Mouse (Mus musculus): ENCODE data around the gene Dis3l2.

The Dis3l2 gene

DNA sequence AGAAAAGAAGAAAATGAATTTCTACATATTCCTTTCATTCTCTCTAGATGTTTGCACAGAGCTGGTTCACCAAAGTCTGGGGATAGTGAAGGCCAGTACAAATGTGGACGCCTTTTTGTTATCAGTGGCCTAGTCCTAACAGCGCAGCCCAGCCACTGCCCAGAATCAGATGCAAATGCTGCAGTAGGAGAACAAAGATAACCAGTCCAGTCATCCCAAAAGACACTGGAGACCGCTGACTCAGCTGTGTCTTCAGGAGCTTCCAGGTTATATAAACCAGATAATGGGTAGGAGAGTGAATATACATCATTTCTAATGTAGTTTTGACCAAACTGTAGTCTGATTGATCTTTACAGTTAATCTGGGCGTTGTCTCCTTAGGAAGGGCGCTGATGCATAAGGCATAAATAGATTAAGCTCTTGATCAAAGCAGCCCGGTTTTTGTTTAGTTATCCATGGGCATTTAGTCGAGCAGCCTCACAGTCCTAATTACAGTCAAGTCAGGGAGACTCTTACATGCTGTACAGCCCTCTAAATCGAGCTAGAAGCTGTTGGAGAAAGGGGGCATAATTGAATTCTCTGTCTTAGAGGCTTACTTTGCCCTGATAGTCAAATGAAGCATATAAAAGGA, 212.9 kb downstream of the Dis3l2 start:
- DNase-seq (ENCODE audit: low spot score), result no peak

DNA sequence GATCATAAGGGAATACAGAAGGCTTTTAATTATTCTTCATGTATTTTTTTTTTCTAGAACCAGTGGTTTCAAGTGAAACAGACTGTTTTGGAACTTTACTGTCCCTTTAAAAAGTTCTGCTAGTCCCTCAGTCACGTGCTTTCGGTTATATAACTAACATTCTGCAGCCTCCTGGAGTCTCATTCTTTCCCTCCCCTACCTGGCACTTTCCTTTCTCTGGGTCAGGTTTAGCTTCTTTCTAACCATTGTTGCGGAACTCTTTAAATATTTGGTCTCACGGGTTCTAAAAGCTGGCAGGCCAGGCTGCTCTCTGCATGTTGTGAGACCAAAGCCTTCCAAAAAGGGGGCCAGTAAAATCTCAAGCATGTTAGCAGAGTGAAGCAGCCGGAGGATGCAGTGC, 222.2 kb downstream of the Dis3l2 start:
- DNase-seq (ENCODE audit: low spot score), result peak; percentile 51

DNA sequence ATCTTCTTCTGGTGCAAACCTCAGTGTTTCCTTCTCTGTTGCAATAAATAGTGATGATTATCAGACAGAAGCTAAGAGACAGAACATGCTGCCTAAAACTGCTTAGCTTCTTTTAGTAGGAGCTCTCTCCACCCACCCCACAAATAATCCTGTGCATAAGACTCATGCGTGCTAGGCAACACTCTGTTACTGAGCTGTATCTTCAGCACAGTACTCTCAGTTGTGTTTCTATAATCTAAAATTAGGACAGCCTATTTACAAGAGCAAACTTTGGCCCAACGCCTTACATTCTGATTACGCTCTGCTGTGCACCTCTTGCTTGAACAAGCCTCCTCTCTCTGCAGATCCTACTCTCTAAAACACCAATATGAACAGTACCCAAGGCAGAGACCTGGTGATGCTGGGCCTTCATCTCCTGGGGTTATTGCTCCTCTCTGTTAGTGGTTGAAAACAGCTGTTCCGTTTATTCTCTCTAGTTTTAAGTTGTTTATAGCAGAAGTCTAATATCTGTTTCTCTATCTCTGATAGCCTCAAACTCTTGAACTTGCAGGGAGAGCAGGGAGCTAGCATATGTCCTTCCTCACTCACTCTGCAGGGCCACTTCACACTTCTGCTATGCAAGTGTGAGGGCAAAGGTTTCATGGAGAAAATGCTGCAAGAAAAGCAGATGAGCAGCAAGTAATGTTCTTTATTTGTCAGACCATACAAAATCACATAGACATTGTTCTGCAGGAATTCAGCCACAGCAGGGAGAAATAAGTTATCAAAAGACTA, 228.2 kb downstream of the Dis3l2 start:
- DNase-seq (ENCODE audit: low spot score), result no peak

DNA sequence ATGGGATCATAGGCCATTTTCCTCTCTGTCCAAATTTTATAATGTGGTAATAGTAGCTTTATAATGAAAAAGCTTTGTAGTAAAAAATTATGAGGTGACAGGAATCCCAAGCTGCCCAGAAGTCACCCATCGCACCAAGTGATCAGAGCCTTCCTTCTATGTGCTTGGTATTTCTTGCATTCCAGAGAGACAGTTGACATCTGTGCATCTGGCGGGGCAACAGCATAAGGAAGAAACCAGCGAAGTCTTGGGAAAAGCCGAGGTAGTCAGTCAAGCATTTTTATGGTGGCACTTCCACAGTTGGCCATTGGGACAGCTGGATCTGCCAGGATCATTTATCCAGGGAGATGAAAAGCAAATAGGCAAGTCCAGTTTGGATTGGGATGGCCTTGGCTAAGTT, 229.2 kb downstream of the Dis3l2 start:
- no peak for DNase-seq (ENCODE audit: low spot score)

DNA sequence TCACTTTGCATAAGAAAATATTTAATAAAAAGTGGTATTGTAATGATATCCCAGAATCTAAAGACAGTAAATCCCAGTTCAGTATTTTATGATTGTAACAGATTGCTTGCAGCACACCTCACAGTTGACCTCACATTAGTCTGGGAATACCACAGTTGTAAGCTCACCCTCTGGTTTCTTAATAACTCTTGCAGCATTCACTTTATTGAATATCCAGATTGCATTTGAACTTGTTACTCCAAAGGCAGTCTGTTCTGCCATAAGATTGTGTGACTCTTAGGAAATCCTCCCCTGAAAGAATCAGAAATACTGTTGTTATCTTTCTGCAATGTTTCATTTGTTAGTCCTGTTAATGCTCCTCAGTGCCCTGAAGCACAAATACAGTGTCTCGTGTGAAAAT, 230.0 kb downstream of the Dis3l2 start:
- DNase-seq (ENCODE audit: low spot score), result no peak

DNA sequence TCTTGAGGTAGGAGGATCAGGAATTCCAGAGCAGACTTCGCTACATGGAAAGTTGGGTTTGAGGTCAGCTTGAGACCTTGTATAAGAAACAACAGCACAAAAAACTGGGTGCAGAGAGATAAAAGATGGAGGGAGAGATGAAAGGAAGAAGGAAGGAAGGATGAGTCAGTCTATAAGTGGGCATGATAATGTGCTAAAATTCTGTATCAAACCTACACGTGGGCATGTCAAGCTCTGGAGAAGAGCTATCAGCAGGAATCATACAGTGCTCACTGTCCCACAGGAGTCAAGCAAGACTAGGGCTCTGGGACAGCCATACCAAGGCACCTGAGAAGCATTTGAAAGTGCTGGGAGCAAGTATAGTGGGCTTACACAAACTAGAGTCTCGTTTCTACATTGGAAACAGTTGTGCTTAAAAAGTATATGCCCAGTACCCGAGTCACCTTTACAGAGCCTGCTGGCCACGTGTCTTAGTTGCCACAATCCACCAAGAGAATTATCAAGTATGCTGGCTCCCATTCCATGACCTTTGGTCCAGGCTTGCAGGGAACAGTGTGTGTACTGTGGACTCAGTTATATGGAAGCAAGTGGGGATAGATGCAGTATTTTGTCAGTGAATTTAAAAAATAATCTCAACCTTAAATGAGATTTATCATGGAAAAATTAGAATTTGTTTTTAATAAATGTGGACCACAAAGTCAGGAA, 248.0 kb downstream of the Dis3l2 start:
- no peak for DNase-seq (ENCODE audit: low spot score)

DNA sequence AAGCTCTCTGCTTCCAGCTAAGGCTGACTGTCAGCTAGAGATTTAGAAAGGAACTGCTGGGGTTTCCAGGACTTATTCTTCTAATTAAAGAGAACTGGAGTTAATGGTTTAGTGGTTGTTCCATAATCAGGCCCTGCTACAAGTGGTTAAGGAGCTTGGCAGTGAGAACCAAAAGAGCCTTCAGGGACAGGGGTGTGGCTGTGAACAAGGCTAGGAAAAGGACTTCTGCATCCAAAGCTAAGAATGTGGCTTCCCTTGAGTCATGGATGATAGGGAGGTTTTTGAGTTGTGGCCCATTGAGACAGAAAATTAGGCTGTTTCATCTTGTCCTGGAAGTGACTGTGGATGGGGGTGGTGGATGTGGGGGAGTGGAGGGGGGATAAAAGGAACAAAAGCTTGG, 252.2 kb downstream of the Dis3l2 start:
- DNase-seq (ENCODE audit: low spot score), result no peak

DNA sequence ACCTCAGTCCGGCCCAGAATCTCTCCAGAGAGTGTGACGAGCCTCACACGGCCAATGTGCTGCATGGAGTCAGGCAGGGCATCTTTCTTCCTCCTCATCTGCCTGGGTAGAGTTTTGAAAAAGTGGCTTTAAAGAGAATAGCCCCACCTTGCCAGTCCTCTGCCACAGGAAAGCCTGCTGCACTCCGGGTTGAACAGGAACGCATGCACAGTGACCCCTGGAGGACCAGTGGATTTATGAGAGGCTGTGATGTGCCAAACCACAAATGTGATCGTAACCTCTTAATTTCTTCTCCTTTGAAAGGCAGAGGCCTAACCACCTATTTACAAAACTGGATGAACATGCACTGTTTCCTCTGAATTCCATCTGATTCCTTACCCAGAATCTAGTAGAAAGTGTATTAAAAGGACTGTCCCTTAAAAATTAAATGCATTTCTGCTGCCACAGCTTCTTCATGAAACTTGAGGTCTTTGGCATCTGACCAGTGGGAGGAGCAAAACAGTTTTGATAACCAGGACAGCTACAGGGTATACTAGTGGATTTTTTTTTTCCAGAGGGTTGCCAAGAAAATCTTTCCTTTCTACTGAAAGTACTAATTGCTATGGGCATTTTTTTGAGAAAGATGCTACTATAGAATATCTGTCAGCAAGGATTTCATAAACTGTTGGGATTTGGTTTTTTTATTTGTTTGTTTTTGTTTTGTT, 264.8 kb downstream of the Dis3l2 start:
- DNase-seq (ENCODE audit: low spot score), result peak; percentile 41

DNA sequence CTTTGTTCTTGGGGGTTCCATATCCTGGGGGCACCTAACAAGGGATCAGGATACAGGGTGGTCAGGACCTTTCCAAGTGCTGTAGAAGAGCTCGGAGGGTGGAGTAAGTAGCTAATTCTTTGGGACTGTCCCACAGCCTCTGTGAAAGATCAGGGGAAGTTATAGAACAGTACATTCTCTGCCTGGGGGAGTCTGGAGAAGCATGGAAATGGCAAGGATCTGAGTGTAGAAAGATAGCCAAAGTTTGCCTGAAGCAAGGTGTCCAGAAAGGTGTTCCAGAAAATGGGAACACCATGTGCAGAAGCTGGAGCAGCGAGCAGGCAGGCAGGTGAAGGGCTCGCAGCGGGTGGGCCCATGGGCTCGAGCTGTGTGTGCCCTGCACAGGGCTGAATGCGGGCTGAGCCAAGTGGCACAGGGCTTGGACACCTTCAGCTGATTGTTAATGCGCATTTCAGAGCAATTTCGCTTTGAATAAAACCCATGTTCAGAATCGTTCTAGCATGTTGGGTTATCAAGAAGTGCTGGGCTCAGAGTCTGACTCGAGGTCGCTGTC, 265.6 kb downstream of the Dis3l2 start:
- no peak for DNase-seq (ENCODE audit: low spot score)

DNA sequence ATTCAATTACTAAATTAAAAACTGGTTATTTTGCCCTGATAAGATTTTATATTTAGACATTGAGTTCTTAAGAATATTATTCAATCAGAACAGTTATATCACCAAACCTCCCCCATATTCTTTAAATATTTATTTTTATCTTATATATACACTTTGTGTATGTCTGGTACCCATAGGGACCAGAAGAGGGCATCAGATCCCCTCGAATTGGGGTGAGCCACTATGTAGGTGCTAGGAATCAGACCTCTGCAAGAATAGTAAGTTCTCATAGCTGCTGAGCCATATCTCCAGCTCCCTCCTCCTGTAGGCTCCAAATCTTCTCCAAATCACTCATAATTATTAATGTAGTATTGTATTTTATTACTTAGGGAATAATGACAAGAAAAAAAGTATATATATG, 269.1 kb downstream of the Dis3l2 start:
- DNase-seq (ENCODE audit: low spot score), result no peak

DNA sequence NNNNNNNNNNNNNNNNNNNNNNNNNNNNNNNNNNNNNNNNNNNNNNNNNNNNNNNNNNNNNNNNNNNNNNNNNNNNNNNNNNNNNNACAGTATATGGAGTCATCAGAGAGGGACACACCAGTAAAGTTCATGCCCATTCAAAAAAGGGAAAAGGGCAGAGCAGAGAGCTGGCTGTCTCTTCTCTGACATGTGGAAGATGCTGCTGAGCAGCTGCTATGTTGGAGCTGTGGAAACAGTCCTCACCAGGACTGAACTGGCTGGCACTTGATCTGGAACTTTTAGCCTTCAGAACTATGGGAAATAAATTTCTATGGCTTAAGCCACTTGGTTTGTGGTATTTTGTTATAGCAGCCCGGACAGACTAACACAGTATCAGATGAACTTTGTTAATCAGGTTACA, 273.4 kb downstream of the Dis3l2 start:
- DNase-seq (ENCODE audit: low spot score), result no peak

DNA sequence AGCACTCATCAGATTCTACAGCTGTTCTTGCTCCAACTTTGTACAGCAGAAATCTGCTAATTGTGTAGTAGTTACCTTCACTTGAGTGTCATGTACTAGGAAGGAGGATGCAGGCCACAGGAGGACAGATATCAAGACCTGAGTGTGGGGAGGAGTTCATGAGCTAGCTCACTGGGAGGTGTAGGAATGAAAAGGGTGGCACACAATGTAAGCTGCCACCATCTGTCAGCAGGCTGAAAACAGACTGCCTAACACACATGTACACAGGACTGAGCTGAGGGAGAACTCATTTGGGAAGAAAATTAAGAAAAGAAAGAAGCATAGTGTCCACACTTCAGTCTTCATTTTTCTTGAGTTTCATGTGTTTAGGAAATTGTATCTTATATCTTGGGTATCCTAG, 282.8 kb downstream of the Dis3l2 start:
- DNase-seq (ENCODE audit: low spot score), result no peak

DNA sequence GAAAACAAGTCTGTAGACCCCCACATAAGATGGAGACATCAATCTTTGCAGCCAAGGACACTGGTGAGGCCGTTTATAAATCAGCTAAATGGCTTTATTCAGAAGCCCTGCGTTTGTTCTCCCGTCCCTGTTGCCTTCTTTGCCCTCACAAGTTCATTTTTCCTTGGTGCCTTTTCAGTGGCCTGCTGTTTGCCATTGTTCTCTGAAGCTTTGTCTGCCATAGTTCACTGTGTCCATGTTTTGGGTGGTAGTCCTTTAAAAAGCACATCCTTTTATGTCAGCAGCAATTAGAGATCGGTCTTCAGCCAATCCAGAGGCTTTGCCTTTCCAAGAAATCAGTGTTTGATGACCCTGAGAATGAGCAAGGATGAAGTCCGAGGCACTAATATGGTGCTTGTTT, 289.2 kb downstream of the Dis3l2 start:
- DNase-seq (ENCODE audit: low spot score), result no peak

DNA sequence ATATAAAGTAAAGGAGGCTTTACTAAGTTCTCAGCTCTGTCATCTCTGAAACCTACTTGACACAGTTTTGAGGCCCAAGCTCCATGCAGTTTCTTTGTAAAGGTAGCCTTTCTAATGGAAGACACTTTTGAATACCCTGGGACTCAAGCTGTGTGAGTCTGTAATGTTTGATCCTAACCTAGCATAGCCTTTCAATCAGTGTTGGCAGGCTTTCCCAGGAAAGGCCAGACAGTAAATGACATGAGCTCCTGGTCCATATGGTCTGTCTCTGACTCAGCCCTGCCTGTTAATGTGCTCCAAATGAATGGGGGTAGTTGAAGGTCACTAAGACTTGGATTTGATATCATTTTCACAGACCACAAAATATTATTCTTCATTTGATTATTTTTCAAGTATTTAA, 290.4 kb downstream of the Dis3l2 start:
- DNase-seq (ENCODE audit: low spot score), result no peak

DNA sequence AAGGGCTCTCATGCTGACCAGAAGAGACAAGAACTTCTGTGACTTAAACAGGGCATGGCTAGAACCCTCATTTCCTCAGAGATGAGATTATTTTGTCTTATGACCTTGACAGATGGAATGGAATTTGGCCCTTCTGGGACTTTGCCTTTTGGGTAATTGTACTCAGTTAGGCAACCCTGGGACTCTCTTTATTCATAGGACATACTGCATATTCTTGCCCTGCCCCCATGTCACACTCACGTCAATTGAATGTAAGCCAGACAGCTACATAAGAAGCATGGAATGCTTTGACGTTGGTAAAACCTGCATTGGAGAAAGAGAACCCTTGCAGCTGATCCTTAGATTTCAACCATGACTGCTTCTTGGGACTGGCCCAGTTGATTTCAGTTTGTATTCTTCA, 294.4 kb downstream of the Dis3l2 start:
- DNase-seq (ENCODE audit: low spot score), result no peak

DNA sequence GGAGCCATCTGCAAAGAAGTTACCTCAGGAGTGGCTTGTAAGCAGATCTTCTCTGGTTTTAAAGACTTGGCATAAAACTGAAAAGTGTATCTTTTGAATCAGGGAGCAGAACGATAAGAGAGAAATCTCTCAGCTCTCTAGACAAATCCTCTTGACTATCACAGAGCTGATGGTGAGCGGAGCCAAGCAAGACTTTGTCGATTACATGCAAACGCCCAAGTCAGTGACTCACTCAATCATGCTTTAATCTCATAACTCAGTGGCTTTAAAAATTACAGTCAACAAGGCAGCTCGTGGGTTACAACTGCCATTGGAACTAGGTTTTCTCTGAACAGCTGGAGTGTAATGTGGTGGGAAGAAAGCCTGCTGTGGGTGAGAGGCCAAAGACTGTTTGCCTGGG, 297.8 kb downstream of the Dis3l2 start:
- DNase-seq (ENCODE audit: low spot score), result no peak

DNA sequence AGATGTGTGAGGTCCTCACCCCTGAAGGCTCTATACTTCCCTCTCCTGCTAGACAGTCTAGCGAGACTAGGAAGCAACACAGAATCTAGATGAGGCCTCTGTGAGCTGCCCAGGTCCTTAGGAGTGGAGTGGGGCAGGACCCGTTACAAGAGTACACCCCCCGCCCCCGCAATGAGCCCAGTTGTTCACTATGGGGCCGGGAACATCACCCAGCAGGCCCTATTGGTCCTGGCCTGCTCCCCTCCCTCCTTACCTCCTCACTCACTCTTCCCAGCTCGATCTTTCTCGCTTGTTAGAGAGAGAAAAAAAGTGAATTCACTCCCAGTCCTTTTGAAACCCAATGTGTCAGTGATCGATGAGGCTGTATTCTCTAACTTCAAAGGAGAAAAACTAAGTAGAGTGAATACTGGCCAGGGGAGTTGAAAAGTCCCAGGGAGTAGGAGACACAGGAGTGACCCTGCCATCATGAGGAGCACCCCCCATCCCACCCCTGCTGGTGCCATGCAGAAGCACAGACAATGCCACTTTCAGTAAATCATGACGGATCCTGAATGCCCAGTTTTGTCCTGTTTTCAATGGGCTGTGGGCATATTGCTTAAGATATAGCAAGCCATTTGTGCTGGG, 299.0 kb downstream of the Dis3l2 start:
- DNase-seq (ENCODE audit: low spot score), result no peak

DNA sequence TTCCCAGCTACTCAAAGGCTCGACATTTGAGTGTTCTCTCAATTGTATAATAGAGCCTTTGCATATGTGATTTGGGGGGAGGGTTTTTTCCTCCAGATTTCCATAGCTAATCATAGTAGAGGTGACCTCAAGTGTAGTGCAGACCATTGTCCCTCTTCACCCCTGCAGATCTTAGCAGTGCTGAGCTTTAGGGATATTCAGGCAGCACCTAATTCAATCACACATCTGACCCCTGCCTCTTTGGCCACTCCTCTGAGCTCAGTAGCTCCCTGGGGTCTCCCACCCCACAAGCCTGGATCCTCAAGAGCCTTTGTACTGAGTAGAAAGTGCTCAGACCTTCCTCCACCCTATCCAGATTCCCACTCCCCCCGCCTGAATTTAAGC, 299.6 kb downstream of the Dis3l2 start:
- no peak for DNase-seq (ENCODE audit: low spot score)

DNA sequence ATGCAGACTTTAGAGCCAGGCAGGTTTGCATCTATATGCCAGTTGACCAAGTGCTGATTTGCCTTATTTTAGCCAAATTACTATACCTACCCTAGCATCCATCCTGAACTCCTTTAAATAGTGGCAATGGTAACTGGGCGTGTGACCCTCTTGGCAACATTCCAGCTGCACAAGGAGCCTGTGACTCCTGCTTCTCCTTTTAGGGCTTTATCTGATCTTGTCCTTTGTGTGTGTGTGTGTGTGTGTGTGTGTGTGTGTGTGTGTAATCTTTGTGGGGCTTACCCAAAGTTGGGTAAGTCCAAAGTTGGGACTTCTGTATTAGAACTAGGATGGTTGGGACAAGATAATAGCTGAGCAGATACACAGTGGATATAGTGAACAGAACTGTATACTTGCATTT, 302.8 kb downstream of the Dis3l2 start:
- DNase-seq (ENCODE audit: low spot score), result no peak

DNA sequence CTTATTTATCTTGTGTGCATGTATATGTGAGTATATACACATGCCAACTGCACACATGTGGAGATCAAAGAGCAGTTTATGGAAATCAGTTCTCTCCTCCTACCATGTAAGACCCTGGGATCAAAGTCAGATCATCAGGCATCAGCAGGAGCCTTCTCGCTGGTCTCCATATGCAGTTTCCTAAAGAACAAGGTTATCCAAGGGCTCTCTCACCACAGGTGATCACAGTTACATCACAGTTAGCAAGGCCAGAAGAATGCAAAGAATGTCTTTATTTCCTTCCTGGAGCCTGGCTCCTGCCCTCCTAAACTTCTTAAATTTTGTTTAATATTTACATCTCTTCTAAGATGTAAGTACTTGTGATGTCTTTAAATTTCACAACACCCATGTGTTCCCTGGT, 304.6 kb downstream of the Dis3l2 start:
- no peak for DNase-seq (ENCODE audit: low spot score)

DNA sequence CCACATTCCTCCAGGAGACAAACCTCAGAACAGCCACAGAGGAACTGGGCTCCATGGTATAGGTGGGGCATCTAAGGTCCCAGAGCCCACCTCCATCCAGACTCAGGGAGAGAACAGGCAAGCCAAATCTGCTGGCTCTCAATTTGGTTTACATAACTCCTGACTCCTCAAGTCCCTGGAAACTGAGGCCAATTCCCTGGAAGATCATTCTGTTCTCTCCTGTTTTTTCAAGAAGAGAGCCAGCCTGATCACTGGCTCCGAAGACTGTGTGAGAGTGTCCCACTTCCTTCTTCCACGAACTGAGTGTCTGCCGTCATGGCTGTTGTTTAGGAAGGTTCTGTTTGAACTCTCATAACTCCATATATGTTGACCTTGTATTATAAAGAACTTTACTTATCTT, 305.5 kb downstream of the Dis3l2 start:
- no peak for DNase-seq (ENCODE audit: low spot score)

Measured in lung, postnatal 25 days (tissue).